Mouse (Mus musculus) MEL (cell line): ENCODE data around the gene Rgs9bp. TPM values are rescaled to one million over a fixed set of nuclear protein-coding genes. Genes with fewer than 3 reads are reported as not detected.

ENCODE experiments used
- polyA plus RNA-seq, 2 experiments: library from polyadenylated mRNA; stranded (reverse) in 1 of 2; unstranded in 1 of 2; fragments of >175 nt in 1 of 2; fragments of >200 nt in 1 of 2; gene quantifications; 2 replicates each; pipeline versions ENCODE4 v1.2.1 to v1.2.4; 2012; ENCODE audit warnings: low replicate concordance in 2 of 2, low read depth in 1 of 2; ENCODE audit not compliant: insufficient read length in 2 of 2, insufficient read depth in 1 of 2, missing spikeins in 1 of 2
- total RNA-seq: library from RNA; depleted of rRNA; stranded (reverse); fragments of 300-350 nt; gene quantifications from 2 replicates; pipeline ENCODE4 v1.2.3, GENCODE M21; 2012; rRNA removed

Rgs9bp gene
- total and polyA plus RNA-seq, 3 experiments: 0.12 to 0.43 TPM; not detected in 1

Other genes starting within 250 kb of the Rgs9bp start
- gene Faap24, start 188.7 kb downstream of the Rgs9bp start, total RNA-seq: 11.9 and 15.3 TPM in 2 replicates
- 10 to 100 TPM in 1 of 2 experiments, not detected in 1; 26.7 TPM for gene Faap24, start 188.7 kb downstream of the Rgs9bp start, polyA plus RNA-seq
- 13.1 and 15.8 TPM in 2 replicates for gene Cep89, start 188.5 kb downstream of the Rgs9bp start, total RNA-seq
- gene Cep89, start 188.5 kb downstream of the Rgs9bp start, polyA plus RNA-seq: 10 to 100 TPM in 1 of 2 experiments, not detected in 1; 44.5 TPM
- gene Slc7a9, start 136.8 kb downstream of the Rgs9bp start, total RNA-seq: not detected in 2 replicates
- gene Slc7a9, start 136.8 kb downstream of the Rgs9bp start, polyA plus RNA-seq: not detected
- 0.26 and 0.50 TPM in 2 replicates for gene Tdrd12, start 47.8 kb downstream of the Rgs9bp start, total RNA-seq
- gene Tdrd12, start 47.8 kb downstream of the Rgs9bp start, polyA plus RNA-seq: under 1 TPM in 1 of 2 experiments, not detected in 1; 0.25 TPM
- 83.2 and 89.1 TPM in 2 replicates for gene Nudt19, start 29.3 kb downstream of the Rgs9bp start, total RNA-seq
- gene Nudt19, start 29.3 kb downstream of the Rgs9bp start, polyA plus RNA-seq: 100 to 1,000 TPM in 1 of 2 experiments, 10 to 100 TPM in 1; 67.6 to 631 TPM
- gene Ankrd27, start 662 bp upstream of the Rgs9bp start, total RNA-seq: 74.2 and 74.9 TPM in 2 replicates
- 100 to 1,000 TPM in 1 of 2 experiments, 10 to 100 TPM in 1; 49.0 to 103 TPM for gene Ankrd27, start 662 bp upstream of the Rgs9bp start, polyA plus RNA-seq
- gene Pdcd5, start 61.9 kb upstream of the Rgs9bp start, total RNA-seq: 221 and 232 TPM in 2 replicates
- gene Pdcd5, start 61.9 kb upstream of the Rgs9bp start, polyA plus RNA-seq: 1,000 to 10,000 TPM in 1 of 2 experiments, 100 to 1,000 TPM in 1; 118 to 1,267 TPM
- gene Dpy19l3, start 168.9 kb upstream of the Rgs9bp start, total RNA-seq: 5.6 and 7.4 TPM in 2 replicates
- 1 to 10 TPM in 1 of 2 experiments, not detected in 1; 9.9 TPM for gene Dpy19l3, start 168.9 kb upstream of the Rgs9bp start, polyA plus RNA-seq
- gene Zfp507, start 217.4 kb upstream of the Rgs9bp start, total RNA-seq: 16.0 and 16.4 TPM in 2 replicates
- gene Zfp507, start 217.4 kb upstream of the Rgs9bp start, polyA plus RNA-seq: 10 to 100 TPM; 17.7 to 67.2 TPM